Mouse (Mus musculus): ENCODE results near the gene Fads3. TPM values are rescaled to one million over a fixed set of nuclear protein-coding genes. Genes with fewer than 3 reads are reported as not detected.

Fads3 gene
- total and polyA plus RNA-seq, 3 experiments = 2.3 to 11.2 TPM; not detected in 1

GRCm38 (mm10) chr19:10064173-10065012 lies 23.0 kb downstream of the Fads3 start:
- peaks cover 8 to 20% of the 10 kb centered on the region in 2 experiments for H3K4me1 ChIP-seq (ENCODE audit: control insufficient read depth in 1 of 2, insufficient read depth in 2 of 2, low read length in 2 of 2)
- no peak overlapping the region for H3K27ac ChIP-seq (ENCODE audit: control insufficient read depth, low read depth, low read length)

GRCm38 (mm10) chr19:10065465-10066188 lies 24.3 kb downstream of the Fads3 start:
- Histone ChIP-seq H3K79me2 (ENCODE audit: control insufficient read depth, insufficient read depth, low read length, poor library complexity) (no peaks in the 10 kb centered on the region), H3K4me3 (ENCODE audit: control insufficient read depth in 1 of 2, insufficient read depth in 1 of 2, low read depth in 2 of 2, low read length in 2 of 2) (no peak overlapping the region), H3K9ac (ENCODE audit: control insufficient read depth, low read depth, low read length, poor library complexity, severe bottlenecking) (no peak overlapping the region), H3K9me3 (replicated peaks; ENCODE audit: insufficient read depth, low read length) (no peaks in the 10 kb centered on the region), H3K4me1 (ENCODE audit: control insufficient read depth in 1 of 2, insufficient read depth in 2 of 2, low read length in 2 of 2) (peaks cover 4 to 15% of the 10 kb centered on the region in 2 experiments), H3K36me3 (ENCODE audit: control insufficient read depth in 1 of 2, insufficient read depth in 2 of 2, low read length in 2 of 2) (peaks cover 7% of the 10 kb centered on the region in 2 experiments), H3K27ac (ENCODE audit: control insufficient read depth, low read depth, low read length) (no peak overlapping the region), H3K27me3 (ENCODE audit: control insufficient read depth in 1 of 2, insufficient read depth in 2 of 2, low read length in 2 of 2) (no peaks in the 10 kb centered on the region)
- TF ChIP-seq TCF12 (IDR thresholded peaks at IDR 0.05; ENCODE audit: low read depth, low read length) (peak; percentile 40; the same call in 1 of the 2 replicates), MAZ (IDR thresholded peaks at IDR 0.05; ENCODE audit: low read depth, low read length) (no peak), TAL1 (IDR thresholded peaks at IDR 0.05; ENCODE audit: low read length) (0 out of 2 replicates have a peak, but pooled peaks have one; percentile 11), GATA1 (IDR thresholded peaks at IDR 0.05; ENCODE audit: low read depth, low read length) (peak; percentile 45), EP300 (IDR thresholded peaks at IDR 0.05; ENCODE audit: low read depth in 1 of 2, low read length in 2 of 2) (peak in 1 of 2 experiments; percentile 47; a peak in 1 of 4 replicates)
- DNase-seq (ENCODE audit: low read depth, low spot score) = no peak

More at GRCm38 (mm10) chr19:10064173-10065012, 23.0 kb downstream of the Fads3 start:
- H3K79me2 ChIP-seq (ENCODE audit: control insufficient read depth, insufficient read depth, low read length, poor library complexity) = no peaks in the 10 kb centered on the region
- no peak overlapping the region for H3K4me3 ChIP-seq (ENCODE audit: control insufficient read depth in 1 of 2, insufficient read depth in 1 of 2, low read depth in 2 of 2, low read length in 2 of 2)
- no peak for DNase-seq (ENCODE audit: low read depth, low spot score)
- 0 out of 2 replicates have a peak, but pooled peaks have one; percentile 4 for TF ChIP-seq TAL1 (IDR thresholded peaks at IDR 0.05; ENCODE audit: low read length)
- no peak for TF ChIP-seq POLR2AphosphoS5 (IDR thresholded peaks at IDR 0.05; ENCODE audit: borderline replicate concordance, low read depth, low read length)
- no peak overlapping the region for H3K9ac ChIP-seq (ENCODE audit: control insufficient read depth, low read depth, low read length, poor library complexity, severe bottlenecking)
- no peaks in the 10 kb centered on the region for H3K9me3 ChIP-seq (replicated peaks; ENCODE audit: insufficient read depth, low read length)
- no peaks in the 10 kb centered on the region for H3K27me3 ChIP-seq (ENCODE audit: control insufficient read depth in 1 of 2, insufficient read depth in 2 of 2, low read length in 2 of 2)
- H3K36me3 ChIP-seq (ENCODE audit: control insufficient read depth in 1 of 2, insufficient read depth in 2 of 2, low read length in 2 of 2) = peaks cover 2 to 11% of the 10 kb centered on the region in 2 experiments

GRCm38 (mm10) chr19:10066189-10066500 lies 24.8 kb downstream of the Fads3 start:
- no peak overlapping the region for H3K4me3 ChIP-seq (ENCODE audit: control insufficient read depth in 1 of 2, insufficient read depth in 1 of 2, low read depth in 2 of 2, low read length in 2 of 2)
- no peak for DNase-seq (ENCODE audit: low read depth, low spot score)
- H3K36me3 ChIP-seq (ENCODE audit: control insufficient read depth in 1 of 2, insufficient read depth in 2 of 2, low read length in 2 of 2) = peaks cover 6 to 7% of the 10 kb centered on the region in 2 experiments; a peak in 3 of 4 replicates
- H3K4me1 ChIP-seq (ENCODE audit: control insufficient read depth in 1 of 2, insufficient read depth in 2 of 2, low read length in 2 of 2) = peaks cover 0 to 10% of the 10 kb centered on the region in 2 experiments; a peak in 2 of 4 replicates
- no peaks in the 10 kb centered on the region for H3K27me3 ChIP-seq (ENCODE audit: control insufficient read depth in 1 of 2, insufficient read depth in 2 of 2, low read length in 2 of 2)
- no peaks in the 10 kb centered on the region for H3K9me3 ChIP-seq (replicated peaks; ENCODE audit: insufficient read depth, low read length)
- H3K79me2 ChIP-seq (ENCODE audit: control insufficient read depth, insufficient read depth, low read length, poor library complexity) = no peaks in the 10 kb centered on the region
- H3K27ac ChIP-seq (ENCODE audit: control insufficient read depth, low read depth, low read length) = no peak overlapping the region
- no peak overlapping the region for H3K9ac ChIP-seq (ENCODE audit: control insufficient read depth, low read depth, low read length, poor library complexity, severe bottlenecking)
- no peak for TF ChIP-seq ZC3H11A (IDR thresholded peaks at IDR 0.05; ENCODE audit: low read depth, low read length)
- no peak for TF ChIP-seq ELF1 (IDR thresholded peaks at IDR 0.05; ENCODE audit: low read depth, low read length)
- no peak for TF ChIP-seq MYB (IDR thresholded peaks at IDR 0.05; ENCODE audit: low read depth, low read length)
- no peak for TF ChIP-seq TAL1 (IDR thresholded peaks at IDR 0.05; ENCODE audit: low read length)
- no peak for TF ChIP-seq MEF2A (IDR thresholded peaks at IDR 0.05; ENCODE audit: extremely low read depth, insufficient replicate concordance, low read depth, low read length, poor library complexity, severe bottlenecking)
- no peak for TF ChIP-seq GATA1 (IDR thresholded peaks at IDR 0.05; ENCODE audit: low read depth, low read length)
- TF ChIP-seq CTCF (IDR thresholded peaks at IDR 0.05 in 2 of 3, conservative IDR thresholded peaks at IDR 0.05 in 1 of 3; ENCODE audit: control insufficient read depth in 1 of 3, insufficient read depth in 1 of 3, low read depth in 2 of 3, low read length in 3 of 3, poor library complexity in 1 of 3, severe bottlenecking in 1 of 3) = no peak
- TF ChIP-seq POLR2AphosphoS5 (IDR thresholded peaks at IDR 0.05; ENCODE audit: borderline replicate concordance, low read depth, low read length) = no peak
- TF ChIP-seq ZMIZ1 (IDR thresholded peaks at IDR 0.05; ENCODE audit: low read depth, low read length) = no peak
- no peak for TF ChIP-seq POLR2A (IDR thresholded peaks at IDR 0.05; ENCODE audit: control insufficient read depth in 1 of 2, insufficient read depth in 1 of 2, low read depth in 1 of 2, low read length in 2 of 2, poor library complexity in 1 of 2)
- TF ChIP-seq CHD2 (IDR thresholded peaks at IDR 0.05; ENCODE audit: low read length) = no peak

All from MEL (cell line).